Mouse (Mus musculus) kidney, adult 8-10 months (tissue): ENCODE measurements around the gene Ubqln1.
"Not testable (repeated sequence)": the region's sequence is repeated elsewhere in the genome, so short reads cannot be mapped to it uniquely, and the experiment has no call there.

ENCODE experiments used
- DNase-seq, 2 experiments: peaks; one replicate each; pipeline ENCODE4 v3.0.0; 2022

The Ubqln1 gene

GRCm38 (mm10) chr13:58149629-58150028, 65.8 kb downstream of the Ubqln1 start:
- no peak for DNase-seq

- peak in 1 of 2 experiments; percentile 26 for DNase-seq
These were observed 66.4 kb downstream of the Ubqln1 start for GRCm38 (mm10) chr13:58149033-58149558.

- peak in 1 of 2 experiments; percentile 36 for DNase-seq
These were observed 67.1 kb downstream of the Ubqln1 start for GRCm38 (mm10) chr13:58148256-58148831.

GRCm38 (mm10) chr13:58147760-58148159, 67.7 kb downstream of the Ubqln1 start:
- DNase-seq, result no peak

- DNase-seq, result not testable (repeated sequence)
These were observed 68.8 kb downstream of the Ubqln1 start for GRCm38 (mm10) chr13:58146603-58147002.

- DNase-seq, result no peak
These were observed 83.8 kb downstream of the Ubqln1 start for GRCm38 (mm10) chr13:58131692-58132091.

GRCm38 (mm10) chr13:58129687-58130246, 85.7 kb downstream of the Ubqln1 start:
- DNase-seq, result no peak

- DNase-seq, result peak; percentile 96
These were observed 86.4 kb downstream of the Ubqln1 start for GRCm38 (mm10) chr13:58128768-58129671.

- DNase-seq, result peak; percentile 89 to 90
These were observed 87.1 kb downstream of the Ubqln1 start, which contains the start of gene Hnrnpa0 for GRCm38 (mm10) chr13:58128396-58128767. TSS of gene Hnrnpa0 (minus strand) at chr13:58128556.

GRCm38 (mm10) chr13:58127766-58128361, 87.6 kb downstream of the Ubqln1 start:
- DNase-seq, result peak in 1 of 2 experiments; percentile 43

- no peak for DNase-seq
These were observed 88.3 kb downstream of the Ubqln1 start for GRCm38 (mm10) chr13:58126862-58127765.
